Mouse (Mus musculus): ENCODE results near the gene Pdzrn3. TPM values are rescaled to one million over a fixed set of nuclear protein-coding genes. Genes with fewer than 3 reads are reported as not detected.

Gene Pdzrn3
- polyA plus RNA-seq, 1 experiment from 2014 or later: 22.7 TPM

GRCm38 (mm10) chr6:101263544-101263943, 114.2 kb downstream of the Pdzrn3 start:
- Histone ChIP-seq H3K4me1 (replicated peaks) (peaks cover 27% of the 10 kb centered on the region), H3K9me3 (no peaks in the 10 kb centered on the region), H3K36me3 (no peaks in the 10 kb centered on the region), H3K27ac (no peak overlapping the region), H3K4me2 (replicated peaks) (no peak overlapping the region), H3K27me3 (peaks cover 24% of the 10 kb centered on the region), H3K9ac (replicated peaks) (no peak overlapping the region), H3K4me3 (replicated peaks) (no peak overlapping the region)
- 9% methylated on average over 4 of the region's 4 CpGs for WGBS
- peak; percentile 25 for ATAC-seq

- peaks cover 19% of the 10 kb centered on the region for H3K4me1 ChIP-seq (replicated peaks)
- H3K9me3 ChIP-seq: 0 out of 2 replicates have a peak, but pooled peaks cover 3% of the 10 kb centered on the region
- H3K27me3 ChIP-seq: peaks cover 19% of the 10 kb centered on the region
- no peaks in the 10 kb centered on the region for H3K36me3 ChIP-seq
- WGBS: 5% methylated on average over 4 of the region's 4 CpGs
- H3K9ac ChIP-seq (replicated peaks): no peak overlapping the region
- H3K4me2 ChIP-seq (replicated peaks): no peak overlapping the region
- H3K27ac ChIP-seq: no peak overlapping the region
- no peak for ATAC-seq
- no peak overlapping the region for H3K4me3 ChIP-seq (replicated peaks)
Observed at GRCm38 (mm10) chr6:101261513-101261912, 116.2 kb downstream of the Pdzrn3 start.

GRCm38 (mm10) chr6:101259411-101259810, 118.3 kb downstream of the Pdzrn3 start:
- no peak overlapping the region for H3K27ac ChIP-seq
- H3K27me3 ChIP-seq: peaks cover 9% of the 10 kb centered on the region; the same call in 1 of the 2 replicates
- no peak overlapping the region for H3K4me3 ChIP-seq (replicated peaks)
- 88% methylated on average over 5 of the region's 5 CpGs for WGBS
- no peak overlapping the region for H3K9ac ChIP-seq (replicated peaks)
- H3K4me2 ChIP-seq (replicated peaks): no peak overlapping the region
- no peaks in the 10 kb centered on the region for H3K36me3 ChIP-seq
- ATAC-seq: no peak
- H3K9me3 ChIP-seq: 0 out of 2 replicates have a peak, but pooled peaks cover 3% of the 10 kb centered on the region
- H3K4me1 ChIP-seq (replicated peaks): peaks cover 19% of the 10 kb centered on the region

- Histone ChIP-seq H3K27ac (no peak overlapping the region), H3K4me3 (replicated peaks) (no peak overlapping the region), H3K27me3 (peaks cover 15% of the 10 kb centered on the region), H3K4me2 (replicated peaks) (no peak overlapping the region), H3K9ac (replicated peaks) (no peak overlapping the region), H3K36me3 (no peaks in the 10 kb centered on the region), H3K9me3 (0 out of 2 replicates have a peak, but pooled peaks cover 3% of the 10 kb centered on the region), H3K4me1 (replicated peaks) (peaks cover 13% of the 10 kb centered on the region)
- no peak for ATAC-seq
- 91% methylated on average over 6 of the region's 6 CpGs for WGBS
Observed at GRCm38 (mm10) chr6:101257418-101257817, 120.3 kb downstream of the Pdzrn3 start.

GRCm38 (mm10) chr6:101254652-101255051, 123.0 kb downstream of the Pdzrn3 start:
- WGBS: 53% methylated on average over 4 of the region's 4 CpGs
- Histone ChIP-seq H3K27me3 (peaks cover 6% of the 10 kb centered on the region; the same call in 1 of the 2 replicates), H3K9me3 (0 out of 2 replicates have a peak, but pooled peaks cover 3% of the 10 kb centered on the region), H3K4me1 (replicated peaks) (peaks cover 24% of the 10 kb centered on the region), H3K4me2 (replicated peaks) (no peak overlapping the region), H3K9ac (replicated peaks) (no peak overlapping the region), H3K36me3 (no peaks in the 10 kb centered on the region), H3K27ac (no peak overlapping the region), H3K4me3 (replicated peaks) (no peak overlapping the region)
- ATAC-seq: no peak

- Histone ChIP-seq H3K4me1 (replicated peaks) (peaks cover 27% of the 10 kb centered on the region), H3K4me2 (replicated peaks) (no peak overlapping the region), H3K9ac (replicated peaks) (no peak overlapping the region), H3K27ac (0 out of 2 replicates have a peak overlapping the region, but pooled peaks have one; percentile 20), H3K27me3 (peaks cover 9% of the 10 kb centered on the region; the same call in 1 of the 2 replicates), H3K9me3 (no peaks in the 10 kb centered on the region), H3K36me3 (no peaks in the 10 kb centered on the region), H3K4me3 (replicated peaks) (no peak overlapping the region)
- 15% methylated on average over 12 of the region's 12 CpGs for WGBS
- ATAC-seq: no peak
Observed at GRCm38 (mm10) chr6:101251916-101252603, 125.6 kb downstream of the Pdzrn3 start.

- no peak overlapping the region for H3K4me3 ChIP-seq (replicated peaks)
- no peaks in the 10 kb centered on the region for H3K9me3 ChIP-seq
- peaks cover 27% of the 10 kb centered on the region for H3K4me1 ChIP-seq (replicated peaks)
- H3K4me2 ChIP-seq (replicated peaks): no peak overlapping the region
- H3K9ac ChIP-seq (replicated peaks): no peak overlapping the region; the same call in 1 of the 2 replicates
- WGBS: 41% methylated on average over 5 of the region's 5 CpGs
- 0 out of 2 replicates have a peak overlapping the region, but pooled peaks have one; percentile 20 for H3K27ac ChIP-seq
- no peaks in the 10 kb centered on the region for H3K36me3 ChIP-seq
- peaks cover 9% of the 10 kb centered on the region; the same call in 1 of the 2 replicates for H3K27me3 ChIP-seq
- ATAC-seq: no peak
Observed at GRCm38 (mm10) chr6:101251160-101251559, 126.5 kb downstream of the Pdzrn3 start.

- no peak overlapping the region for H3K9ac ChIP-seq (replicated peaks)
- no peak overlapping the region for H3K27ac ChIP-seq
- no peak overlapping the region for H3K4me2 ChIP-seq (replicated peaks)
- H3K4me1 ChIP-seq (replicated peaks): peaks cover 4% of the 10 kb centered on the region; the same call in 1 of the 2 replicates
- H3K4me3 ChIP-seq (replicated peaks): no peak overlapping the region
- no peaks in the 10 kb centered on the region for H3K36me3 ChIP-seq
- H3K9me3 ChIP-seq: no peaks in the 10 kb centered on the region
- H3K27me3 ChIP-seq: 0 out of 2 replicates have a peak, but pooled peaks cover 5% of the 10 kb centered on the region
- 73% methylated on average over 4 of the region's 4 CpGs for WGBS
- no peak for ATAC-seq
Observed at GRCm38 (mm10) chr6:101246137-101246536, 131.6 kb downstream of the Pdzrn3 start.

GRCm38 (mm10) chr6:101244355-101244754, 133.3 kb downstream of the Pdzrn3 start:
- Histone ChIP-seq H3K9me3 (no peaks in the 10 kb centered on the region), H3K4me1 (replicated peaks) (0 out of 2 replicates have a peak, but pooled peaks cover 3% of the 10 kb centered on the region), H3K9ac (replicated peaks) (no peak overlapping the region), H3K27ac (no peak overlapping the region), H3K4me3 (replicated peaks) (no peak overlapping the region), H3K27me3 (peaks cover 5% of the 10 kb centered on the region; the same call in 1 of the 2 replicates), H3K36me3 (no peaks in the 10 kb centered on the region), H3K4me2 (replicated peaks) (no peak overlapping the region)
- no peak for ATAC-seq
- WGBS: 92% methylated on average over 3 of the region's 3 CpGs

- Histone ChIP-seq H3K4me3 (replicated peaks) (no peak overlapping the region), H3K27ac (no peak overlapping the region), H3K27me3 (peaks cover 5% of the 10 kb centered on the region; the same call in 1 of the 2 replicates), H3K4me2 (replicated peaks) (no peak overlapping the region), H3K9me3 (no peaks in the 10 kb centered on the region), H3K9ac (replicated peaks) (no peak overlapping the region), H3K36me3 (no peaks in the 10 kb centered on the region), H3K4me1 (replicated peaks) (0 out of 2 replicates have a peak, but pooled peaks cover 3% of the 10 kb centered on the region)
- no peak for ATAC-seq
- WGBS: 87% methylated on average over 7 of the region's 7 CpGs
Observed at GRCm38 (mm10) chr6:101243189-101243815, 134.4 kb downstream of the Pdzrn3 start.

GRCm38 (mm10) chr6:101236641-101237246, 141.0 kb downstream of the Pdzrn3 start:
- no peak overlapping the region for H3K4me2 ChIP-seq (replicated peaks)
- 11% methylated on average over 4 of the region's 5 CpGs for WGBS
- H3K27ac ChIP-seq: peak overlapping the region; percentile 56

GRCm38 (mm10) chr6:101236230-101236629, 141.5 kb downstream of the Pdzrn3 start:
- H3K4me2 ChIP-seq (replicated peaks): no peak overlapping the region
- WGBS: 13% methylated on average over 7 of the region's 7 CpGs
- H3K27me3 ChIP-seq: no peaks in the 10 kb centered on the region; the same call in 1 of the 2 replicates
- peak overlapping the region; percentile 62 for H3K27ac ChIP-seq
- no peak overlapping the region for H3K9ac ChIP-seq (replicated peaks)
- H3K4me1 ChIP-seq (replicated peaks): peaks cover 39% of the 10 kb centered on the region
- ATAC-seq: peak; percentile 65
- no peak overlapping the region for H3K4me3 ChIP-seq (replicated peaks)
- H3K36me3 ChIP-seq: no peaks in the 10 kb centered on the region
- no peaks in the 10 kb centered on the region for H3K9me3 ChIP-seq

More at GRCm38 (mm10) chr6:101236641-101237246, 141.0 kb downstream of the Pdzrn3 start:
- no peak overlapping the region for H3K9ac ChIP-seq (replicated peaks)
- no peaks in the 10 kb centered on the region; the same call in 1 of the 2 replicates for H3K27me3 ChIP-seq
- H3K4me3 ChIP-seq (replicated peaks): no peak overlapping the region
- no peaks in the 10 kb centered on the region for H3K36me3 ChIP-seq
- H3K9me3 ChIP-seq: no peaks in the 10 kb centered on the region
- peak; percentile 69 for ATAC-seq
- peaks cover 39% of the 10 kb centered on the region for H3K4me1 ChIP-seq (replicated peaks)

All from midbrain, embryonic 13.5 days (tissue).